Mouse (Mus musculus) bone marrow, adult 2 months (tissue): ENCODE results near the gene 1110051M20Rik. TPM values are rescaled to one million over a fixed set of nuclear protein-coding genes. Genes with fewer than 3 reads are reported as not detected.
A peak's percentile ranks its signal among the peaks of the same experiment; 100 is the strongest.
"Not testable (repeated sequence)": the region's sequence is repeated elsewhere in the genome, so short reads cannot be mapped to it uniquely, and the experiment has no call there.

ENCODE experiments used
- H3K27ac ChIP-seq: fragments of 200-500 bp; 2 replicates; pipeline ENCODE4 v1.5.1; 2012; ENCODE audit warnings: low read depth, mild to moderate bottlenecking, control low read depth, inconsistent platforms, low read length; ENCODE audit not compliant: control insufficient read depth, poor library complexity, insufficient read depth
- H3K4me1 ChIP-seq: fragments of 200-500 bp; 2 replicates; pipeline ENCODE4 v1.6.1; 2011; ENCODE audit warnings: low read length; ENCODE audit not compliant: control insufficient read depth, insufficient read depth
- H3K4me3 ChIP-seq: fragments of 200-500 bp; replicated peaks from 2 replicates; pipeline ENCODE3; 2011; ENCODE audit warnings: mild to moderate bottlenecking, low read depth, low read length, control low read depth; ENCODE audit not compliant: control insufficient read depth
- CTCF ChIP-seq: fragments of 200-500 bp; IDR thresholded peaks from 2 replicates; pipeline ENCODE4 v1.5.1; 2011; ENCODE audit warnings: low read length, control low read depth; ENCODE audit not compliant: control insufficient read depth, insufficient read depth
- POLR2A ChIP-seq: fragments of 200-500 bp; IDR thresholded peaks from 2 replicates; pipeline ENCODE4 v1.6.1; 2011; ENCODE audit warnings: low read depth, mild to moderate bottlenecking, control low read depth, low read length, borderline replicate concordance; ENCODE audit not compliant: control insufficient read depth
- WGBS: fragments of 180-500 bp; shearing (Covaris S2); methylation state at CpG from one replicate; pipeline ENCODE4 v1.1.7; 2018; 5-methylcytosine and 5-hydroxymethylcytosine counted together
- polyA plus RNA-seq: library from polyadenylated mRNA; stranded (reverse); fragments of >200 nt; gene quantifications from 2 replicates; pipeline ENCODE4 v1.2.4, GENCODE M21; 2011; ENCODE audit warnings: low replicate concordance; ENCODE audit not compliant: missing spikeins, insufficient read depth, insufficient read length

Gene 1110051M20Rik
- polyA plus RNA-seq, 1 experiment = 7.8 TPM

DNA sequence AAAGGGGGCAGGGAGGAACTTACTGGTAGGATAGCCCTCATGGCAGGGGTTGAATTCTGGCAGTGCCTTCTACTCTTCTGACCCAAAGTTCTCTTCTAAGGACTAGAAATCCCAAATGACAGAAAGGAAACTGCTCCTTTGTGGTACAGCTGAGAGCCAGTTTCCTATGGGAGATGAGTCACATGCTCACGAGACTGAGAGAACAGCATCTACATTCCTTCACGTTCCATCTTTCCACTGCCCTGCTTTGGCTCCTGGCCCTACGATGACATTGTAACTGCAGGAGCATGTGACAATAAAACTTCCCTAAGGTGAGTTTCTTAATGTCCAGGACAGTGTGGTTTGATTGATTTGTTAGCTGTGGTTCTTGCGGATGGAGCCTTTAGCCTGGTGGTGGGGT is 196.1 kb downstream of the 1110051M20Rik start:
- WGBS = 85% methylated on average over 4 of the region's 4 CpGs
- Histone ChIP-seq H3K4me1 (no peaks in the 10 kb centered on the region; the same call in 1 of the 2 replicates), H3K4me3 (no peak overlapping the region), H3K27ac (no peak overlapping the region)
- no peak for TF ChIP-seq POLR2A
- TF ChIP-seq CTCF = no peak

DNA sequence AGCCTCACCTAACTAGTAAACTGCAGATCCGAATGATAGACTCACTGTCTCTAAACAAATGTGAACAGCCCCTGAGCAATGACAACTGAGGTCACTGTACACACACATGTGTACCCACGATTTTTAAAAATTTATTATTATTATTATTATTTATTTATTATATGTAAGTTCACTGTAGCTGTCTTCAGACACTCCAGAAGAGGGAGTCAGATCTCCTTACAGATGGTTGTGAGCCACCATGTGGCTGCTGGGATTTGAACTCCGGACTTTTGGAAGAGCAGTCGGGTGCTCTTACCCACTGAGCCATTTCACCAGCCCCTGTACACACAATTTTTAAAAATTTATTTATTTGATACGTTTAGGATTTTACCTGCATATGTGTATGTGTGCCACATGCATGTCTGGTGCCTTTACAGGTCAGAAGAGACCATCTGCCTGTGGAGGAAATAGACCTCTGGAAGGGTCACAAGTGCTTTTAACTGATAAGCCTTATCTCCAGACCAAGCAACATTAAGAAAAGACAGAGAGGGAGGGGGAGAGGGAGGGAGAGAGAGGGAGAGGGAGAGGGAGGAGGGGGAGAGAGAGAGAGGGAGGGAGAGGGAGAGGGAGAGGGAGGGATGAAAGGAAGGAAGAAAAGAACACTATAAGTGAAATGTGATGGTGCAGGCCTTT is 199.8 kb downstream of the 1110051M20Rik start:
- no peak for TF ChIP-seq POLR2A
- TF ChIP-seq CTCF = no peak
- WGBS = 60% methylated on average over 5 of the region's 5 CpGs
- Histone ChIP-seq H3K4me1 (peaks cover 2% of the 10 kb centered on the region; the same call in 1 of the 2 replicates), H3K27ac (no peak overlapping the region), H3K4me3 (no peak overlapping the region)

DNA sequence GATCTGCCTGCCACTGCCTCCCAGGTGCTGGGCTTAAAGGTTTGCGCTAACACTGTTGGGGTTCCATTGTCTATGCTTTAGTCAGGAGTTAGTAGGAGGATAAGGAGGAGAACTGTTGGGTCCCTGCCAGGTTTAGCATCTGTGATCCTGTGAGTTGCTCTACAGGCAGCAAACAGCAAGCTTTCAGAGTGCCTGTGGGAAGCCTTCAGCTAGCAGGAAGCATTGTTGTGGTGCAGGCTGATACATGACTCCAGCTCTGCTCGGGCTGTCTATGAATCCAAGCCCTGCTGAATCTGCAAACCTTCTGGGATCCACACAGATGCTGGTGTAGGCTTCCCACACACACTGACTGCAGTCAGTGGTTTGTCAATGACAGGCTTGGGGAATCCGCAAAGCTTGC is 201.1 kb downstream of the 1110051M20Rik start:
- no peak overlapping the region for H3K27ac ChIP-seq
- 73% methylated on average over 3 of the region's 3 CpGs for WGBS
- H3K4me3 ChIP-seq = no peak overlapping the region
- H3K4me1 ChIP-seq = peaks cover 2% of the 10 kb centered on the region; the same call in 1 of the 2 replicates
- TF ChIP-seq POLR2A = no peak
- no peak for TF ChIP-seq CTCF

DNA sequence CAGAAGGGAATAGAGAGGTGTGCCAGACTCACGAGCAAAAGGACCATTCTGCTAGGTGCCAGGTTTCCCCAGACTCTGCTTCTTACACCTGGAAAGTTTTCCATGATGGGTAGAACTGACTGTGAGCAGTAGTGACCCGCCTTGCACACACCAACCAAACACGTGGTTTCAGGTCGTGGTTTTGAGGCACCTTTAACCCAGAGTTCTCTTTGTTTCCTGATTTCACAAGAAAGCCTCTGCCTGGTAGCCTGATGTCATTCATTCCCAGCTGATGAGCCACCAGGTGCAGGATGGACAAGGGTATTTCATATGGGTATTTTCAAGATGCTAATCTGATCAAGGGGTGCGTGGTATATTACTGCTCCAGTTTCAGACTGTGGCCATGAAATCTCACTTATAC is 202.0 kb downstream of the 1110051M20Rik start:
- 18% methylated on average over 5 of the region's 5 CpGs for WGBS
- TF ChIP-seq CTCF (no peak), POLR2A (no peak)
- no peak overlapping the region for H3K4me3 ChIP-seq
- H3K4me1 ChIP-seq = peaks cover 2% of the 10 kb centered on the region; the same call in 1 of the 2 replicates
- no peak overlapping the region for H3K27ac ChIP-seq

DNA sequence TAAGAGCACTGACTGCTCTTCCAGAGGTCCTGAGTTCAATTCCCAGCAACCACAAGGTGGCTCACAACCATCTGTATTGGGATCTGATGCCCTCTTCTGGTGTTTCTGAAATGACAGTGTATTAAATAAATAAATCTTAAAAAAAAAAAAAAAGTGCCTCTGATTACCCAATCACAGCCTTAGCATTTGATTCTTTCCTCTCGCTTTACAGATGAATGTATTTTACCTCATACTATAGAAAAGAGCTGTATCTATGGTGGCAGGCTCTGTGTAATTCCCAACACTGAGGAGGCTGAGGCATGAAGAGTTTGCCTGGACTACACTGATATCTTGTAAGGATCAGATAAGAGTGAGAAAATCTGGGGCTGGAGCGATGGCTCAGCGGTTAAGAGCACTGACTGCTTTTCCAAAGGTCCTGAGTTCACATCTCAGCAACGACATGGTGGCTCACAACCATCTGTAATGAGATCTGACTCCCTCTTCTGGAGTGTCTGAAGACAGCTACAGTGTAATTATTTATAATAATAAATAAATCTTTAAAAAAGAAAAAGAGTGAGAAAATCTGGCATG is 206.9 kb downstream of the 1110051M20Rik start:
- not testable (repeated sequence) for H3K4me1 ChIP-seq, H3K27ac ChIP-seq, H3K4me3 ChIP-seq
- 18% methylated on average over 4 of the region's 4 CpGs for whole genome bisulfite sequencing

DNA sequence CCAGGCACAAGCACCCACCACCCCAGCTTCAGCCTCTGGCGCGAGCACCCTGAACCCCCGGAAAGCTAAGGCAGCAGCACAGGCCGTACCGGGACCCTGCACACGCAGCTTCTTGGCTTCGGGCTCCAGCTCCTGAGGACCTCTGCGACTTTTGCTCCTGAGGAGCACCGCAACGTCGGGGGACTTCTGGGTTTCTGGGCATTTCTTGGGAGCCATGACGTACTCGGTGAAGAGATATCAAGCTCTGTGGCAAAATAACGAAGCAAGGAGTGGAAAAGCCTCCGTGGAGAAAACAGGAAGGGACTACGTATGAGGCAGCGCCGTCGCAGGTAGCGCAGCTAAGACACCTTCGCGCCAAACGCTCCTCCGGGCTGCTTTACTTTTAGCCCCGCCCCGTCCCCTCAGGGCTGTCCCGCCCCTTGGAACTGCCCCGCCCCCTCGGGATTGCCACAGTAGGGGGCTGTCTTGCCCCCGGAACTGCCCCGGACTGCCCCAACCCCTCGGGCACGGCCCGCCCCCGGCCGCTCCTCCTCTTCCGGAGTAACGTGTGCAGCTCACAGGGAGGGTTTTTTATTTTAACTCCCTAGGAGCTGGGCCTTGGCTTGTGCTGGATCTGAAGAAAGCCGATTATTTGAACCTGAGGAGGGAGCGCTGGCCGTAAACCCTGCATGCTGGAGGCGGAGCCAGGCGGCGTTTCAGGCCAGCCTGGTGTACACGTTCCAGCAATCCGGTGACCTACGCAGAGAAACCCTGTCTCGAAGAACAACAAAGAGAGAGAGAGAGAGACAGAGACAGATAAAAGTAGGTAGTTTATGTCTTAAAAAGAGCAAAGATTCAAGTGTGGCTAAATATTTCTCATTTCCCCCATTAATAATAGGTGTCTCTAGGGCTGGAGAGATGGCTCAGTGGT is 207.6 kb downstream of the 1110051M20Rik start, which contains the start of gene Ddb2:
Gene Ddb2 (minus strand): TSS at position 382 of the 910 bp plus-strand sequence.
- H3K27ac ChIP-seq = peak within 1 kb of the TSS; percentile 84
- H3K4me1 ChIP-seq = no peaks in the 10 kb centered on the region; the same call in 1 of the 2 replicates
- peak within 1 kb of the TSS; percentile 66 for H3K4me3 ChIP-seq
- under 1% methylated on average over 48 of the region's 48 CpGs for WGBS
- TF ChIP-seq POLR2A (no peak), CTCF (0 out of 2 replicates have a peak, but pooled peaks have one; percentile 3)

DNA sequence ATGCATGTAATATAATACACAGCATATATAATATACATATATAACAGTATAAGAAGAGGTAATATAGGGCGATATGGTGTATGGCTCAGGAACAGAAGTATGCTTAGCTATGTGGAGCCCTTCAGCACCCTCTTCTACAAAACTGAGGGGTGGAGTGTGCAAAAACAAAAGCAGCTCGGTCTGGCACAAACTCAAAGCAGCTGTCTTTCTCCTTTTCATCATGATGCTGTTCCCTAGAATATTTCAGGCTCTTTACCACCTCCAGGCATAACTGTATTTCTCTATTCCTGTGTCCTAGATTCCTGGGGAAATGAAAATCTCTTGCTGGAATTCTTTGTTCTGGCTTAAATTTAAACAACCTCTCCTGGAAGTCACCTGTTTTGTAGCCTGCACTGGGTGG is 214.8 kb downstream of the 1110051M20Rik start:
- WGBS = 87% methylated on average over 2 of the region's 2 CpGs
- H3K4me1 ChIP-seq = no peaks in the 10 kb centered on the region
- H3K27ac ChIP-seq = no peak overlapping the region
- TF ChIP-seq CTCF = no peak
- TF ChIP-seq POLR2A = no peak
- H3K4me3 ChIP-seq = no peak overlapping the region

Other genes starting within 250 kb of the 1110051M20Rik start
- 11.0 and 14.0 TPM in 2 replicates for gene Nr1h3, start 241.9 kb downstream of the 1110051M20Rik start, polyA plus RNA-seq
- 5.8 and 11.9 TPM in 2 replicates for gene Acp2, start 241.8 kb downstream of the 1110051M20Rik start, polyA plus RNA-seq
- gene Ddb2, start 207.7 kb downstream of the 1110051M20Rik start, polyA plus RNA-seq = 14.4 and 32.4 TPM in 2 replicates
- 2.6 and 6.7 TPM in 2 replicates for gene Pacsin3, start 188.8 kb downstream of the 1110051M20Rik start, polyA plus RNA-seq
- 31.3 and 47.4 TPM in 2 replicates for gene Arfgap2, start 179.7 kb downstream of the 1110051M20Rik start, polyA plus RNA-seq
- gene Lrp4, start 12.8 kb upstream of the 1110051M20Rik start, polyA plus RNA-seq = 3.3 and 4.5 TPM in 2 replicates
- gene Ckap5, start 82.1 kb upstream of the 1110051M20Rik start, polyA plus RNA-seq = 23.2 and 30.8 TPM in 2 replicates
- gene F2, start 191.7 kb upstream of the 1110051M20Rik start, polyA plus RNA-seq = 0.49 and 2.7 TPM in 2 replicates
- gene Zfp408, start 205.1 kb upstream of the 1110051M20Rik start, polyA plus RNA-seq = 6.8 and 6.9 TPM in 2 replicates
- 15.4 and 35.2 TPM in 2 replicates for gene Arhgap1, start 205.2 kb upstream of the 1110051M20Rik start, polyA plus RNA-seq